Mouse (Mus musculus): Measurements from ENCODE around the gene Ppef1. TPM values are rescaled to one million over a fixed set of nuclear protein-coding genes. Genes with fewer than 3 reads are reported as not detected.

Ppef1 gene
- total and polyA plus RNA-seq, 3 experiments, result 0.15 TPM; not detected in 2

DNA sequence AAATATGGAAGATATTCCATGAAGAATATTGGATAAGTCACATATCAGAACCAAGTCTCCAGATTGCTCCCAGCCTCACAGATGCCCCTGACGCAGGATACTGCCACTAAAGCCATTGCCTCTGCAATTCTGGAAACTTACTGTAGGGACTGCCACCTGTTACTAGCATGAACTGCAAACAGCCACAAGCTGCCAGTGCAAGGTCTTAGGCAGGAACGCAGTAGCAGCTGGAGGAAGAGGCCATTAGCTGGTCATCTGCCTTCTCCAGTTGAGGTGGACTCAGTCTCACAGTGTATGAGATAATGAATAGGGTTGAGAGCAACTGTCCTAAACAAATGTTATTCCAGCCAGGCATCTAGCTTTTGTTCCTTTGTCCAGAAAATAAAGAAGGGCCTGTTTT lies 137.5 kb downstream of the Ppef1 start:
- TF ChIP-seq JUND (IDR thresholded peaks at IDR 0.05; ENCODE audit: low read depth, low read length), result no peak
- no peak for TF ChIP-seq ZC3H11A (IDR thresholded peaks at IDR 0.05; ENCODE audit: low read depth, low read length)
- TF ChIP-seq MYC (IDR thresholded peaks at IDR 0.05; ENCODE audit: low read depth, low read length), result no peak
- TF ChIP-seq MEF2A (IDR thresholded peaks at IDR 0.05; ENCODE audit: extremely low read depth, insufficient replicate concordance, low read depth, low read length, poor library complexity, severe bottlenecking), result no peak
- TF ChIP-seq EP300 (IDR thresholded peaks at IDR 0.05; ENCODE audit: low read depth in 1 of 2, low read length in 2 of 2), result no peak
- no peak for TF ChIP-seq USF1 (IDR thresholded peaks at IDR 0.05; ENCODE audit: low read depth, low read length)
- no peak for TF ChIP-seq USF2 (IDR thresholded peaks at IDR 0.05; ENCODE audit: borderline replicate concordance in 1 of 2, insufficient read depth in 1 of 2, low read depth in 1 of 2, low read length in 2 of 2)
- no peak for TF ChIP-seq MXI1 (IDR thresholded peaks at IDR 0.05; ENCODE audit: low read depth, low read length)
- no peak for TF ChIP-seq BHLHE40 (IDR thresholded peaks at IDR 0.05; ENCODE audit: borderline replicate concordance, low read depth, low read length)
- TF ChIP-seq E2F4 (IDR thresholded peaks at IDR 0.05; ENCODE audit: borderline replicate concordance, low read depth, low read length), result no peak
- no peak for TF ChIP-seq ZMIZ1 (IDR thresholded peaks at IDR 0.05; ENCODE audit: low read depth, low read length)
- no peak for TF ChIP-seq RAD21 (IDR thresholded peaks at IDR 0.05; ENCODE audit: low read depth, low read length)
- no peak for TF ChIP-seq GABPA (IDR thresholded peaks at IDR 0.05; ENCODE audit: low read depth, low read length)
- TF ChIP-seq ELF1 (IDR thresholded peaks at IDR 0.05; ENCODE audit: low read depth, low read length), result no peak
- TF ChIP-seq NRF1 (IDR thresholded peaks at IDR 0.05; ENCODE audit: insufficient read depth, low read depth, low read length, poor library complexity, severe bottlenecking), result no peak
- TF ChIP-seq POLR2AphosphoS5 (IDR thresholded peaks at IDR 0.05; ENCODE audit: borderline replicate concordance, low read depth, low read length), result no peak
- no peak for TF ChIP-seq ZKSCAN1 (IDR thresholded peaks at IDR 0.05; ENCODE audit: low read depth, low read length)
- no peak for TF ChIP-seq KAT2A (conservative IDR thresholded peaks at IDR 0.05; ENCODE audit: low read depth, low read length)
- TF ChIP-seq TBP (IDR thresholded peaks at IDR 0.05; ENCODE audit: low read depth, low read length), result no peak
- no peak for TF ChIP-seq ZNF384 (IDR thresholded peaks at IDR 0.05; ENCODE audit: low read depth, low read length)
- H3K4me1 ChIP-seq (ENCODE audit: control insufficient read depth in 1 of 2, insufficient read depth in 2 of 2, low read length in 2 of 2), result no peaks in the 10 kb centered on the region
- no peak overlapping the region for H3K9ac ChIP-seq (ENCODE audit: control insufficient read depth, low read depth, low read length, poor library complexity, severe bottlenecking)
- H3K27ac ChIP-seq (ENCODE audit: control insufficient read depth, low read depth, low read length), result no peak overlapping the region
- no peak overlapping the region for H3K4me3 ChIP-seq (ENCODE audit: control insufficient read depth in 1 of 2, insufficient read depth in 1 of 2, low read depth in 2 of 2, low read length in 2 of 2)
- H3K27me3 ChIP-seq (ENCODE audit: control insufficient read depth in 1 of 2, insufficient read depth in 2 of 2, low read length in 2 of 2), result no peaks in the 10 kb centered on the region
- no peaks in the 10 kb centered on the region for H3K79me2 ChIP-seq (ENCODE audit: control insufficient read depth, insufficient read depth, low read length, poor library complexity)
- H3K36me3 ChIP-seq (ENCODE audit: control insufficient read depth in 1 of 2, insufficient read depth in 2 of 2, low read length in 2 of 2), result no peaks in the 10 kb centered on the region
- DNase-seq (ENCODE audit: low read depth, low spot score), result no peak
- H3K9me3 ChIP-seq (replicated peaks; ENCODE audit: insufficient read depth, low read length), result no peaks in the 10 kb centered on the region

DNA sequence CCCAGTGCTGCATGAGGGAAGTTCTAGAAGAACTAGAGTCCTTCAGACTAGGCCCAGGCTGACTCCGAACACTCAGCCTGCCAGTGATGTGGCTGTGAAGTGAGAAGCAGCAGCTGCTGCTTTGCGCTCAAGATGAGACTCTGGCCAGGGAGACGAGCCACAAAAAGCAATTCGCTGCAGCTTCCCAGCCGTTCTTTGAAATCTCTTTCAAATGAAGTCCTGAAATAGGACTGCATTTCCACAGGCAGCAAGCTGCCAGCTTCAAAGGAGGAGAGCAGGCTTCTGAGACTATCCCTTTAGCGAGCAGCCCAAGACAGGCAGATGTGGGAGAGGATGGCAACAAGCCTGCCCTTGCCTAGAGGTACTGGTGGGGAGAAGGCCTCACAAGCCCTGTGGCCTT lies 142.6 kb downstream of the Ppef1 start:
- no peaks in the 10 kb centered on the region; a peak in 1 of 4 replicates for H3K36me3 ChIP-seq (ENCODE audit: control insufficient read depth in 1 of 2, insufficient read depth in 2 of 2, low read length in 2 of 2)
- no peak overlapping the region for H3K9ac ChIP-seq (ENCODE audit: control insufficient read depth, low read depth, low read length, poor library complexity, severe bottlenecking)
- no peak for DNase-seq (ENCODE audit: low read depth, low spot score)
- H3K4me1 ChIP-seq (ENCODE audit: control insufficient read depth in 1 of 2, insufficient read depth in 2 of 2, low read length in 2 of 2), result no peaks in the 10 kb centered on the region
- H3K27me3 ChIP-seq (ENCODE audit: control insufficient read depth in 1 of 2, insufficient read depth in 2 of 2, low read length in 2 of 2), result no peaks in the 10 kb centered on the region
- no peak overlapping the region for H3K4me3 ChIP-seq (ENCODE audit: control insufficient read depth in 1 of 2, insufficient read depth in 1 of 2, low read depth in 2 of 2, low read length in 2 of 2)
- TF ChIP-seq BHLHE40 (IDR thresholded peaks at IDR 0.05; ENCODE audit: borderline replicate concordance, low read depth, low read length) (no peak), POLR2AphosphoS2 (IDR thresholded peaks at IDR 0.05; ENCODE audit: low read length) (no peak), TBP (IDR thresholded peaks at IDR 0.05; ENCODE audit: low read depth, low read length) (no peak), SMC3 (IDR thresholded peaks at IDR 0.05; ENCODE audit: low read depth, low read length) (no peak), MAFK (IDR thresholded peaks at IDR 0.05; ENCODE audit: borderline replicate concordance, low read depth, low read length) (no peak), ZNF384 (IDR thresholded peaks at IDR 0.05; ENCODE audit: low read depth, low read length) (no peak), ZMIZ1 (IDR thresholded peaks at IDR 0.05; ENCODE audit: low read depth, low read length) (no peak), NRF1 (IDR thresholded peaks at IDR 0.05; ENCODE audit: insufficient read depth, low read depth, low read length, poor library complexity, severe bottlenecking) (no peak), MYC (IDR thresholded peaks at IDR 0.05; ENCODE audit: low read depth, low read length) (no peak), CTCF (IDR thresholded peaks at IDR 0.05 in 2 of 3, conservative IDR thresholded peaks at IDR 0.05 in 1 of 3; ENCODE audit: control insufficient read depth in 1 of 3, insufficient read depth in 1 of 3, low read depth in 2 of 3, low read length in 3 of 3, poor library complexity in 1 of 3, severe bottlenecking in 1 of 3) (no peak), USF2 (IDR thresholded peaks at IDR 0.05; ENCODE audit: borderline replicate concordance in 1 of 2, insufficient read depth in 1 of 2, low read depth in 1 of 2, low read length in 2 of 2) (no peak), USF1 (IDR thresholded peaks at IDR 0.05; ENCODE audit: low read depth, low read length) (no peak), GATA1 (IDR thresholded peaks at IDR 0.05; ENCODE audit: low read depth, low read length) (no peak), MAX (IDR thresholded peaks at IDR 0.05; ENCODE audit: low read length) (no peak), MEF2A (IDR thresholded peaks at IDR 0.05; ENCODE audit: extremely low read depth, insufficient replicate concordance, low read depth, low read length, poor library complexity, severe bottlenecking) (no peak), NELFE (IDR thresholded peaks at IDR 0.05; ENCODE audit: low read depth, low read length) (no peak)
- H3K9me3 ChIP-seq (replicated peaks; ENCODE audit: insufficient read depth, low read length), result no peaks in the 10 kb centered on the region
- H3K79me2 ChIP-seq (ENCODE audit: control insufficient read depth, insufficient read depth, low read length, poor library complexity), result no peaks in the 10 kb centered on the region
- H3K27ac ChIP-seq (ENCODE audit: control insufficient read depth, low read depth, low read length), result no peak overlapping the region

Measured in MEL (cell line).